Mouse (Mus musculus) forebrain, embryonic 11.5 days (tissue): ENCODE measurements around the gene Ppfia4. TPM values are rescaled to one million over a fixed set of nuclear protein-coding genes. Genes with fewer than 3 reads are reported as not detected.
"Not testable (repeated sequence)": the region's sequence is repeated elsewhere in the genome, so short reads cannot be mapped to it uniquely, and the experiment has no call there.

Experiments
- ATAC-seq: fragments of 200-750 bp; cut with Nextera tagmentation; replicated peaks from 2 replicates; pipeline ENCODE4 v1.8.0; 2017; ENCODE audit warnings: moderate TSS enrichment; ENCODE audit not compliant: low FRiP score
- DNase-seq: peaks from one replicate; pipeline ENCODE4 v3.0.0-alpha.2; 2017; ENCODE audit warnings: low spot score
- H3K27ac ChIP-seq: fragments of 300-500 bp; sonication (generic); 2 replicates; pipeline ENCODE4 v1.5.1; 2014; ENCODE audit warnings: low read depth, low read length
- H3K27me3 ChIP-seq: fragments of 300-500 bp; sonication (generic); 2 replicates; pipeline ENCODE4 v1.6.1; 2014; ENCODE audit warnings: mild to moderate bottlenecking, low read length, mixed read lengths; ENCODE audit not compliant: control insufficient read depth, insufficient read depth
- H3K36me3 ChIP-seq: fragments of 300-500 bp; sonication (generic); 2 replicates; pipeline ENCODE4 v1.6.1; 2014; ENCODE audit warnings: mild to moderate bottlenecking, low read length, moderate library complexity, mixed read lengths; ENCODE audit not compliant: control insufficient read depth, insufficient read depth
- H3K4me1 ChIP-seq: fragments of 300-500 bp; sonication (generic); replicated peaks from 2 replicates; pipeline ENCODE4 v1.6.1; 2014; ENCODE audit warnings: low read length, mixed read lengths; ENCODE audit not compliant: control insufficient read depth, insufficient read depth
- H3K4me2 ChIP-seq: fragments of 300-500 bp; sonication (generic); 2 replicates; pipeline ENCODE4 v1.6.1; 2014; ENCODE audit warnings: low read depth, mild to moderate bottlenecking, low read length, moderate library complexity, mixed read lengths; ENCODE audit not compliant: severe bottlenecking
- H3K4me3 ChIP-seq: fragments of 300-500 bp; sonication (generic); 2 replicates; pipeline ENCODE4 v1.5.1; 2014; ENCODE audit warnings: low read depth, low read length
- H3K9ac ChIP-seq: fragments of 300-500 bp; sonication (generic); 2 replicates; pipeline ENCODE4 v1.6.1; 2014; ENCODE audit warnings: low read length
- H3K9me3 ChIP-seq: fragments of 300-500 bp; sonication (generic); 2 replicates; pipeline ENCODE4 v1.6.1; 2016; ENCODE audit warnings: low read length, mixed read lengths; ENCODE audit not compliant: control insufficient read depth
- WGBS: fragments of 180-500 bp; shearing (Covaris S2); extraction: QIAGEN DNeasy Blood & Tissue Kit; methylation state at CpG from one replicate; pipeline ENCODE4 v1.1.7; 2014; 5-methylcytosine and 5-hydroxymethylcytosine counted together
- polyA plus RNA-seq: library from polyadenylated mRNA; unstranded; fragments of >200 nt; fragmentation: Nextera tagmentation; extraction: Ambion mirVana; gene quantifications from 2 replicates; pipeline ENCODE4 v1.2.1, GENCODE M21; 2014

The Ppfia4 gene
- polyA plus RNA-seq, 1 experiment from 2014 or later: 2.5 TPM

GRCm38 (mm10) chr1:134275616-134276464 lies 56.9 kb downstream of the Ppfia4 start:
- no peak overlapping the region for H3K27ac ChIP-seq
- DNase-seq: no peak
- ATAC-seq: no peak
- WGBS: 80% methylated on average over 13 of the region's 13 CpGs
- no peaks in the 10 kb centered on the region for H3K9me3 ChIP-seq
- H3K36me3 ChIP-seq: no peaks in the 10 kb centered on the region
- no peaks in the 10 kb centered on the region for H3K27me3 ChIP-seq
- H3K4me3 ChIP-seq: no peak overlapping the region
- H3K9ac ChIP-seq: no peak overlapping the region
- H3K4me1 ChIP-seq: 0 out of 2 replicates have a peak, but pooled peaks cover 2% of the 10 kb centered on the region
- no peak overlapping the region for H3K4me2 ChIP-seq

GRCm38 (mm10) chr1:134274483-134274920 lies 58.2 kb downstream of the Ppfia4 start:
- Histone ChIP-seq H3K27me3 (no peaks in the 10 kb centered on the region), H3K9ac (no peak overlapping the region), H3K27ac (no peak overlapping the region), H3K4me1 (0 out of 2 replicates have a peak, but pooled peaks cover 2% of the 10 kb centered on the region), H3K4me3 (no peak overlapping the region), H3K9me3 (no peaks in the 10 kb centered on the region), H3K4me2 (no peak overlapping the region), H3K36me3 (no peaks in the 10 kb centered on the region)
- DNase-seq: no peak
- no peak for ATAC-seq
- WGBS: 86% methylated on average over 7 of the region's 7 CpGs

GRCm38 (mm10) chr1:134273493-134274395 lies 59.0 kb downstream of the Ppfia4 start:
- Histone ChIP-seq H3K4me1 (0 out of 2 replicates have a peak, but pooled peaks cover 2% of the 10 kb centered on the region), H3K27ac (no peak overlapping the region), H3K36me3 (no peaks in the 10 kb centered on the region), H3K4me2 (no peak overlapping the region), H3K9ac (no peak overlapping the region), H3K4me3 (no peak overlapping the region), H3K9me3 (no peaks in the 10 kb centered on the region), H3K27me3 (no peaks in the 10 kb centered on the region)
- WGBS: 76% methylated on average over 9 of the region's 9 CpGs
- ATAC-seq: no peak
- no peak for DNase-seq

- no peak for DNase-seq
- no peak overlapping the region for H3K4me3 ChIP-seq
- 0 out of 2 replicates have a peak, but pooled peaks cover 2% of the 10 kb centered on the region for H3K4me1 ChIP-seq
- H3K9me3 ChIP-seq: no peaks in the 10 kb centered on the region
- no peak overlapping the region for H3K27ac ChIP-seq
- 44% methylated on average over 5 of the region's 5 CpGs for WGBS
- no peak for ATAC-seq
- H3K9ac ChIP-seq: no peak overlapping the region
- no peak overlapping the region for H3K4me2 ChIP-seq
- H3K27me3 ChIP-seq: no peaks in the 10 kb centered on the region
- H3K36me3 ChIP-seq: no peaks in the 10 kb centered on the region
Observed at GRCm38 (mm10) chr1:134272754-134273250, 59.9 kb downstream of the Ppfia4 start.

- Histone ChIP-seq H3K9me3 (no peaks in the 10 kb centered on the region), H3K4me3 (no peak overlapping the region), H3K4me1 (0 out of 2 replicates have a peak, but pooled peaks cover 2% of the 10 kb centered on the region), H3K27ac (no peak overlapping the region), H3K9ac (no peak overlapping the region), H3K36me3 (no peaks in the 10 kb centered on the region), H3K27me3 (no peaks in the 10 kb centered on the region), H3K4me2 (no peak overlapping the region)
- WGBS: 76% methylated on average over 7 of the region's 7 CpGs
- no peak for ATAC-seq
- no peak for DNase-seq
Observed at GRCm38 (mm10) chr1:134270026-134270425, 62.7 kb downstream of the Ppfia4 start.

GRCm38 (mm10) chr1:134265797-134266196 lies 66.9 kb downstream of the Ppfia4 start:
- Histone ChIP-seq H3K36me3 (no peaks in the 10 kb centered on the region), H3K9me3 (no peaks in the 10 kb centered on the region), H3K4me2 (no peak overlapping the region), H3K9ac (no peak overlapping the region), H3K27me3 (no peaks in the 10 kb centered on the region), H3K4me1 (no peaks in the 10 kb centered on the region), H3K27ac (no peak overlapping the region), H3K4me3 (no peak overlapping the region)
- no peak for DNase-seq
- no peak for ATAC-seq
- WGBS: 44% methylated on average over 2 of the region's 2 CpGs

- WGBS: 90% methylated on average over 6 of the region's 6 CpGs
Observed at GRCm38 (mm10) chr1:134264341-134264740, 68.4 kb downstream of the Ppfia4 start.

GRCm38 (mm10) chr1:134249681-134250080 lies 83.0 kb downstream of the Ppfia4 start:
- H3K9ac ChIP-seq, H3K36me3 ChIP-seq, DNase-seq, H3K4me3 ChIP-seq, H3K9me3 ChIP-seq, H3K27me3 ChIP-seq, H3K27ac ChIP-seq, H3K4me1 ChIP-seq, ATAC-seq, H3K4me2 ChIP-seq: not testable (repeated sequence)
- WGBS: 86% methylated on average over 1 of the region's 1 CpGs

More at GRCm38 (mm10) chr1:134264341-134264740, 68.4 kb downstream of the Ppfia4 start:
- ATAC-seq: no peak
- Histone ChIP-seq H3K4me2 (no peak overlapping the region), H3K27me3 (no peaks in the 10 kb centered on the region), H3K9me3 (no peaks in the 10 kb centered on the region; the same call in 1 of the 2 replicates), H3K27ac (no peak overlapping the region), H3K9ac (no peak overlapping the region), H3K4me1 (no peaks in the 10 kb centered on the region), H3K4me3 (no peak overlapping the region), H3K36me3 (no peaks in the 10 kb centered on the region)
- DNase-seq: no peak
